Mouse (Mus musculus) layer of hippocampus, adult 8-10 months (tissue): ENCODE data around the gene Fzd7. TPM values are rescaled to one million over a fixed set of nuclear protein-coding genes. Genes with fewer than 3 reads are reported as not detected.

Experiments
- DNase-seq, 2 experiments: peaks; one replicate each; pipeline ENCODE4 v3.0.0; 2022; ENCODE audit warnings: low spot score in 2 of 2
- total RNA-seq, 4 experiments: library from RNA; stranded (reverse); gene quantifications; 2 replicates each; pipeline ENCODE4 v1.2.4; 2022

Fzd7 gene
- total RNA-seq, 4 experiments from 2014 or later = 7.8 to 11.3 (median 9.3) TPM

- DNase-seq = no peak
Observed at GRCm38 (mm10) chr1:59499327-59499726, 17.1 kb downstream of the Fzd7 start.

GRCm38 (mm10) chr1:59502355-59502754, 20.1 kb downstream of the Fzd7 start:
- DNase-seq = no peak

- DNase-seq = no peak
Observed at GRCm38 (mm10) chr1:59503659-59504301, 21.6 kb downstream of the Fzd7 start.

GRCm38 (mm10) chr1:59504302-59504700, 22.1 kb downstream of the Fzd7 start:
- DNase-seq = no peak

- no peak for DNase-seq
Observed at GRCm38 (mm10) chr1:59508463-59509139, 26.4 kb downstream of the Fzd7 start.

- DNase-seq = no peak
Observed at GRCm38 (mm10) chr1:59511566-59512270, 29.5 kb downstream of the Fzd7 start.

GRCm38 (mm10) chr1:59516026-59516917, 34.0 kb downstream of the Fzd7 start, which contains the start of gene Gm973:
TSS of gene Gm973 (plus strand) at chr1:59516264.
- peak; percentile 70 to 77 for DNase-seq

- DNase-seq = no peak
Observed at GRCm38 (mm10) chr1:59520226-59520837, 38.1 kb downstream of the Fzd7 start.

- DNase-seq = no peak
Observed at GRCm38 (mm10) chr1:59522456-59522855, 40.2 kb downstream of the Fzd7 start.

- no peak for DNase-seq
Observed at GRCm38 (mm10) chr1:59523378-59523958, 41.2 kb downstream of the Fzd7 start.

- peak in 1 of 2 experiments; percentile 13 for DNase-seq
Observed at GRCm38 (mm10) chr1:59524071-59524470, 41.8 kb downstream of the Fzd7 start.

- no peak for DNase-seq
Observed at GRCm38 (mm10) chr1:59524759-59525158, 42.5 kb downstream of the Fzd7 start.

- DNase-seq = no peak
Observed at GRCm38 (mm10) chr1:59527219-59527618, 45.0 kb downstream of the Fzd7 start.

GRCm38 (mm10) chr1:59534976-59535810, 53.0 kb downstream of the Fzd7 start:
- DNase-seq = peak; percentile 38 to 72

Other genes with a start within 250 kb of the Fzd7 start
- 10 to 100 TPM; 40.2 to 48.7 (median 44.2) TPM for gene Als2, start 245.2 kb upstream of the Fzd7 start, total RNA-seq
- gene Cdk15, start 225.5 kb upstream of the Fzd7 start, total RNA-seq = under 1 TPM; 0.23 to 0.96 (median 0.59) TPM
- gene Gm973, start 33.8 kb downstream of the Fzd7 start, total RNA-seq = 10 to 100 TPM; 15.3 to 29.4 (median 21.6) TPM
- gene Sumo1, start 188.4 kb downstream of the Fzd7 start, total RNA-seq = 100 to 1,000 TPM; 103 to 124 (median 113) TPM
- 10 to 100 TPM; 51.2 to 67.0 (median 56.5) TPM for gene Nop58, start 202.5 kb downstream of the Fzd7 start, total RNA-seq